Mouse (Mus musculus) C2C12 (cell line): ENCODE measurements around the gene Fignl1.

ENCODE experiments used
- CEBPB ChIP-seq: IDR thresholded peaks from one replicate; pipeline ENCODE4 v1.6.1; 2011; ENCODE audit warnings: low read depth, mild to moderate bottlenecking, control low read depth, moderate library complexity
- CTCF ChIP-seq: IDR thresholded peaks from one replicate; pipeline ENCODE4 v1.5.1; 2011; ENCODE audit not compliant: control insufficient read depth, insufficient read depth, insufficient read length
- FOSL1 ChIP-seq: IDR thresholded peaks from one replicate; pipeline ENCODE4 v1.8.0; 2011; ENCODE audit warnings: mild to moderate bottlenecking, low read length; ENCODE audit not compliant: poor library complexity, insufficient read depth, severe bottlenecking
- MAX ChIP-seq: IDR thresholded peaks from one replicate; pipeline ENCODE4 v1.6.1; 2011; ENCODE audit warnings: mild to moderate bottlenecking, control low read depth
- MYOD1 ChIP-seq: IDR thresholded peaks from one replicate; pipeline ENCODE4 v1.6.1; 2011; ENCODE audit warnings: low read depth; ENCODE audit not compliant: control insufficient read depth, insufficient read length
- MYOG ChIP-seq: IDR thresholded peaks from one replicate; pipeline ENCODE4 v1.6.1; 2011; ENCODE audit not compliant: control insufficient read depth, insufficient read length; ENCODE audit errors: extremely low read depth
- USF1 ChIP-seq: IDR thresholded peaks from one replicate; pipeline ENCODE4 v1.6.1; 2011; ENCODE audit warnings: low read depth, mild to moderate bottlenecking, control low read depth, moderate library complexity

DNA sequence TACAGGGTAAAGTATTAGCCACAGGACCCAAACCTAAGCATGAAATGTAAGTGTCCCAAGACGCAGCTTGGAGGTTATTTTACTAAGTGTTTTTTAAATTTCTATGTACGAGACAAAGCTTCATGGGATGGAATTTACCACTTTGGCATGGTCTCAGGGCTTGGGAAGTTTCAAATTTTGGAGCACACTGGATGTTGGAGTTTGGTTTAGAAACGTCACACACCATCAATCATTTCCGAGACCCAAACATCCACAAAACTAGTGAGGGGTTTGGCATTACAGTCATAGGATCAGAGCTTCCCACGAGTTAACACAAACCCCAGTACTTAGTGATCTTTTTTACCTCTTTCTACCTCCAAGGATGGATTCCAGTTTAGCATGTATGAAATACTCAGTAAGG is 28.6 kb upstream of the Fignl1 start:
- no peak for TF ChIP-seq MAX
- no peak for TF ChIP-seq CTCF
- TF ChIP-seq USF1: no peak
- no peak for TF ChIP-seq CEBPB
- TF ChIP-seq FOSL1: no peak
- TF ChIP-seq MYOD1: no peak
- no peak for TF ChIP-seq MYOG
